Mouse (Mus musculus) right cerebral cortex, postnatal 4 days (tissue): ENCODE data around the gene Traf4.
"Not testable (repeated sequence)": the region's sequence is repeated elsewhere in the genome, so short reads cannot be mapped to it uniquely, and the experiment has no call there.

Source experiments
- DNase-seq: peaks from one replicate; pipeline ENCODE4 v3.0.0-alpha.2; 2022

Gene Traf4

DNA sequence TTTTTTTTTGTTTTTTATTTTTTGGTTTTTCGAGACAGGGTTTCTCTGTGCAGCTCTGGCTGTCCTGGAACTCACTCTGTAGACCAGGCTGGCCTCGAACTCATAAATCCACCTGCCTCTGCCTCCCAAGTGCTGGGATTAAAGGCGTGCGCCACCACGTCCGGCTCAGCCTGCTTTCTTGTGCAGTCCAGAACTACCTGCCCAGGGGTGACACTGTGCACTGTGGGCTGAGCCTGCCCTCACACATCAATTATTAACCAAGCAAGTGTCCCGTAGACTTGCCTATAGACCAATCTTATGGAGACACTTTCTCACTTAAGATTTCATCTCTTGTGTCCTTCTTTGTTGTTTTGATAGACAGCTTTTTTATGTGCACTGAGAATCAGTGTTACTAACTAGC lies 30.1 kb downstream of the Traf4 start:
- not testable (repeated sequence) for DNase-seq

DNA sequence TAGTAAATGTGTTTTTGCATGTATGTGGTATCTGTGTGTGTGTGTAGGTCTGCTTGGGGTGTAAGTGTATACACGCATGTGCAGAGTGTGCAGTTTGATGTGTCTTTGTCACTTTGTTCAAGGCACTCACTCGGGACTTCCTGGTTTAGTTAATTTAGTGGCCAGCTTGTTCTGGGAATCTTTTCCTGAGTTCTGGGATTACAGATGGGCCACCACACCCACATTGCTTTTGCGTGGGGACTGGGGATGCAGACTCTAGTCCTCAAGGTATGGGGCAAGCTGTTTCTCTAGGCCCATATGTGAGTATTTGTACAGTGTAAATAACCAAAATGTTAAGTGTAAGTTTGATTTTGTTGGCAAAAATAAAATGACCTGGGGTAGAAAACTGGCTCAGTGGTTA lies 31.0 kb downstream of the Traf4 start:
- DNase-seq: no peak

DNA sequence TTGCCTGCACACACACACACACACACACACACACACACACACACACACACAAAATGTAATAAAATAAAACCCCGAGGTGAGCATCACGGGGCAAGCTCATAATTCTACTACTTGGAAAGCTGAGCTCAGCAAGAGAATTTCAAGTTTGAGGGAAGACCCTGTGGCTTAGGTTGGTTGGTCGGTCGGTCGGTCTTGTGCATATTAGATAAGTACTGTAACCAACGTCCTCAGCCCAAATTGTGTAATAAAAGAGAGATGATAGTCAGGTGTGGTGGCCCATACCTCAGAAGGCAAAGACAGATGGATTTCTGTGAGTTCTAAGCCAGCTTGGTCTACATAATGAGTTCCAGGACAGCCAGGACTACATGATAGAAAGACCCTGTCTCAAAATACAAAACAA lies 31.5 kb downstream of the Traf4 start:
- DNase-seq: no peak

DNA sequence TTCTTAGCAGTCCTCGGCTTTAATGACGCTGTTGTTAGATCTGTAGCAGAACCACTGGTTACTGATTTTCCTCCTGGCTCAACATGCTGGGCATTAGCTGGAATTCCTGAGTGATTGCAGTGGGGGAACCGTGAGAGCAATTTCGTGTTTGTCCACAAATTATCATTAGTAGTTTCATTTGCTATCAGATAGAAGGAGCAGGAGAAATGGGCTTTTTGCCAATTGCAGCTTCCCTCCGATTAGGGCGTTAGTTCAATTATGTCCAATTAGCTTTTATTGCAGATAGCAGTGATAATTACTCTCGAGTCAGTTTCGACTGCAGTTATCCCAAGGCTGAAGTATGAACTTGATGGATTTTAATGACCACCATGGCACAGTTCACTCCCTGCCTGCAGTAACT lies 35.9 kb downstream of the Traf4 start:
- DNase-seq: no peak

DNA sequence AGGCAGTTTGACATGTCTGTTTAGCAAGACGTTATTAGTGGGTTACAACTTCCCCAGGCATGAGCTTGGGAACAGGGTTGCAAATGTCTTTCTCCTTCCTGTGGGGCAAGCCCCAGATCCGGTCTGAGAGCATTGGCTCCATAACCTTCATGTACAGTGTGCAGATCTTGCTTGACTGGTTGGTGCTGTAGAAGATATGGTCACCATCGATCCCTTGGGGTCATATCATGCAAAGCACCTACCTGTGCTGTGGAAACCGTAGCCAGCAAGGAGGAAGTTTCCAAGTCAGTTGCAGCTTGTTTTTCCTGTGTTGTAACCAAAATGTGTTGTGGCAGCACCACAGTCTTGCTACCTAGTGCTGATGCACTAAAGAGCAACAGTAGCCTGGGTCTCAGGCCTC lies 38.6 kb downstream of the Traf4 start:
- DNase-seq: no peak

DNA sequence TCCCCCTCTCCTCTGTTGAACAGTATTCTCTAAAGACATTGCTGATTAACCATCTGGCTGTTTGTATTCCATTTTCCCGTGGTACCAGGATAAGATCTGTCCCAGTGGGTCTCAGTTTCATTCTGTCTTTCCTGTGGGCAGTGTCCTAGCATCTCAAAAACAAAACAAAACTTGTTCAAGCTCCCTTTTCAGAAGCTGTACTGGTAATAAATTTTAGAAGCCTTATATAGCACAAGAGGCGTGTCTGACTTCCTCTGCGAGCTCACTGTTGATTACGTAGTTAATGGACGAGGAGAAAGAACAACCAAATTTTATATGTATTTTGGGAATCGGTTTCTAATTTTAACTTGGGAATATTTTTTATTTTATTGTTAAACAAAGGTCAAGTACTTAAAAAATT lies 39.7 kb downstream of the Traf4 start:
- no peak for DNase-seq

DNA sequence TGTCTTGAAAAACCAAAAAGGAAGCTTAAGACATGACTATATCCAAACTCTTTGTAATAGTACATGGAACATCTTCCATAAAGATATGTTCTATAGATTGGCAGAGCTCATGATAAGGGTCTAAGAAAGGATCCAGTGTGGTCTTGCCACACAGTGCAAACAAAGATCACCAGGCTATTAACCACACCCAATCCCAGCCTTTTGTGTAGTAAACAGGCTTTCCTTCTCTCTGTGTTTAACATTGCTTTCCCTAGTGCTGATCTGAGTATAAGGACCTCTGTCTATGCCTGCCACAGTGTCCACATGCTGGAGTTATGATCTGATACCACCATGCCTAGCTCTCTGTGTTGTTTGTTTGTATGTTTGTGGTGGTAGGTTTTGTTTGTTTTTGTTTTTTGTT lies 41.6 kb downstream of the Traf4 start:
- DNase-seq: no peak

DNA sequence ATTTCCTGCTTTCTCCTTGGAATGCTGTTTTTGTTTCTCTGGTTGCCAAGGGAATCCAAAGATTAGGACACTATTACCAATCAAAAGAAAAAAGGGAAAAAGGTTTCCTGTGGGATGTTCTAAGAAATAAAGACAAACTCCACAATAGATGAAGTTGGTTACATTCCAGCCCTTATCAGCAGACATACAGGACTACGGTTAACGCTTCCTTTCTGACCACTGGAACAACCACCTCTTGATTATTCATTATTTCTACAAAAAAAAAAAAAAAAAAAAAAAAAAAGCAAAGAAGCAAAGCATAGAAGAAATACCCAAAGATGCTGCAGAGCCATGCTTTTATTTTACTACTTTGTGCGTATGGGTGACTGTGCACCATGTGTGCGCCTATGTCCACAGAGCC lies 42.6 kb downstream of the Traf4 start:
- DNase-seq: no peak

DNA sequence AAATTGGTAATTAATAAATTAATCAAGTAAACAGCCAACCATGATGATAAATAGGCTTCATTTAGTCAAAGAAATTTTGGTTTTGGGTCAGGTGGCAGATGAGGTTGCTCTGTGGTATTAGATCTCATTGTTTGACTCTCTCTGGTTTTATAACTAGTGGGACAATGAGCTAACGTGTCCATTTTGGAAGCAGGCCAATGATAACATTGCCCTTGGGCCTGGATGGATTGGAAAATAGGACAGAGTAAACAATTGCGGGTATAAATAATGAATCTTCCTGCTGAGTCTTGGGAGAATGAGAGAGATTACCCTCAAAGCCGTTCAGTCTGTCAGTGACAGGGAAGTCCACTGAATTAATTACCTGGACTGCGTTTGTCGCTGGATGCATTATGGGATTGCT lies 44.2 kb downstream of the Traf4 start:
- no peak for DNase-seq

DNA sequence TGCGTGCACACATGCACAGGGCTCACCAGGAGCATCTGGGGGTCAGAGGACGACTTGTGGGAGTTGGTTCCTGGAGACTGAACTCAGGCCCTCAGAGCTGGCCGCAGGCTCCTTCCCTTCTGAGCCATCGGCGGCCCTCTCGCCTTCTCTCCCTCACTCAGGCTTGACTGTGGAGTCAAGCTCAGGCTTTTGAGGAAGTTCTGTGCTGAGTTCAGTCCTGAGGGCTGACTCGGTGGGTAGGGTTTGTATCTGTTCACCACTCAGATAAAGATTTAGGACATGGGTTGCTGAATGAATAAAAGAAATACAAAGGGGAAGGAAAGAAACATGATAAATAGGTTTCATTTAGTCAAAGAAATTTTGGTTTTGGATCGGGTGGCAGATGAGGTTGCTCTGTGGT lies 45.5 kb downstream of the Traf4 start:
- DNase-seq: no peak

DNA sequence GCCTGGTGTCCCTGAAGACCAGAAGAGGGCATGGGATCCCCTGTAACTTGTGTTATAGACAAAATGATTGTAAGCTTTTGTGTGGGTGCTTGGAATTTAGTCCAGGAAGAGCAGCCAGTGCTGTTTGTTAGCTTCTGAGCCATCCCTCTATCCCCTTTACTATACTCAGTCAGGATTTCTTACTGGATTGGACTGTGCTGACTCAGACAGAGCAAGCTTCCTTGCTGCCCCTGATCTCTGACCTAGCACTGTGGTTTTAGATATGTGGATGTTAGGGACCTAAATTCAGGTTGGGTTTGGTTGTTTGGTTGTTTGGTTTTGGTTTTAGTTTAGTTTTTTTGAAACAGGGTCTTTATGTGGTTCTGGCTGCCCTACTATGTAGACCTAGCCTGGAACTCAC lies 46.9 kb downstream of the Traf4 start:
- DNase-seq: no peak

DNA sequence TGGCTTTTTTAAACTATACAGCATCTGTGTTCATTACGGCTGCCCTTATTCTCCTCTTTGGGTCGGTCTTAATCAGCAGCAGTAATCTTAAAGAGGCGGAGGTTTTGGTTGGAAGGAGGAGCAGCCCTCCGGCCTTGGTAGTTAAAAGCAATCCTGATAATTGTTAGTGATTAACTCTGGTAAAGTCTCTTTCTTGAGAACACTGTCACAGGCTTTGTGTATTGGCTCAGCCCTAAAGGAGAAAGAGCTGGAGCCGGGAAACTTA lies 49.3 kb downstream of the Traf4 start:
- DNase-seq: no peak

DNA sequence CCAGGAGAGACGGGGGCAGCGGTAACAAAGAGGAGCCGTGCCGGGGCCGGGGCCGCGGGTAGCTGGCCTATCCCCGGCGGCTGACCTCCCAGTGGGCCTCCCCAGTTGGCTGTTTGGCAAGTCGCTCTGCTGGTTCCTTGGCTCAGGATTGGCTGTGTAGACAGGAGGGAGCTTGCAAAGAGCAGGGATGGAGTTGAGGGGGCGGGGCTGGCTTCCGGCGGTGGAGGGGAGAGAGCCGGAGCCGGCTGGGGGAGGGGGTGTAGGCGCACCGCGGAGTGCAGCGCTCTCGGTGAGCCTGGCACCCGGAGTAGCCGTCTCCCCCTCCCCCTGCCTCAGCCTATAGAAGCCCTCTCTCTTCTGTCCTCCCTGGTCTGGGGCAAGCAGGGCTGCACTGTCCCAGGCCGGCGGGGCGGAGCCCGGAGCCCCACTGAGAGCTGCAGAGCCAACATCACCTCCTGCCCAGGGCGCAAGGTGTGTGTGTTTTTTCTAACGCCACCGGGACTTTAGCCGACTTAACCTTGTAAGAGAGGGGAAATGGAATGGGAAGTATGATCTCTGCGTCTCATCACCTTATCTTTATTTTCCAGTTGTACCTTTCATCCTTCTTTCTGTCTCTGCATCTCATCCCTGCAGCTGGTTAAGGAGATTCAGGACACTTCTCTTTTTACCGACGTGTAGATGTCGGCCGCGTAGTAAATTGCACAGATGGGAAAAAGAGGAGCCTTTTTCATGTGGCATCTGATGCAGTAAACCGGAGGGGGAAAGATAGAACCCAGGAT lies 49.8 kb downstream of the Traf4 start:
- peak; percentile 93 for DNase-seq

DNA sequence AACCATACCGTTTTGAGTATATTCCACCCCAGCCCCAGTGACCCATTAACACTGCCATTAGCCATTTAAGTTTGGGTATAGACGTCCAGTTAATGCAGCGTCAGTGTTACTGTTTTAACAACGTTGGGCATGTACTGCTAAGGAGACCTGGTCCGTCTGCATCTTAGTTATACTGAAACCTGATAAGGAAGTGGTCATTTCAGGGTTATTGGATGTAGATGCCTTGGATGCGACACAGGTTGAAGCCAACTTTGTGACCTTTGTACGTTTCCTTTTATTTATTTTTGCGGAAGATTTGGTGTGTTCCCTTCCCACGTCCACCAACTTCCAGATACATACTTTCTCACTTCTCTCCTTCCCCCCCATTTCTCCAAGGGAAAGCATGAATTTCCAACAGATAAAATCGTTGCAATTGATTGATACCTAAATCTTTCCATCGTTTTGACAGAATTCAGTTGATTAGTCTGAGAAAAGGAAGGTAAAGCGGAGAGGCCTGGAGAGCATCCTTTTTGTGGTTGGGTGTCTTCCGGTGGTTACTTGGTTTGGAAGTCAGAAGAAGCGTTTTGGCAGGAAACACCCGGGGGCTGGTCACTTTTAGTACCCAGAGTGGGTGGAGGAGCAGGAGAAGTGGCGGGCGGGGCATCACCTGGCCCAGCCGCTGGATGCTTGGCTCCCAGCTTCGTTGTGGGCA lies 50.6 kb downstream of the Traf4 start:
- no peak for DNase-seq

DNA sequence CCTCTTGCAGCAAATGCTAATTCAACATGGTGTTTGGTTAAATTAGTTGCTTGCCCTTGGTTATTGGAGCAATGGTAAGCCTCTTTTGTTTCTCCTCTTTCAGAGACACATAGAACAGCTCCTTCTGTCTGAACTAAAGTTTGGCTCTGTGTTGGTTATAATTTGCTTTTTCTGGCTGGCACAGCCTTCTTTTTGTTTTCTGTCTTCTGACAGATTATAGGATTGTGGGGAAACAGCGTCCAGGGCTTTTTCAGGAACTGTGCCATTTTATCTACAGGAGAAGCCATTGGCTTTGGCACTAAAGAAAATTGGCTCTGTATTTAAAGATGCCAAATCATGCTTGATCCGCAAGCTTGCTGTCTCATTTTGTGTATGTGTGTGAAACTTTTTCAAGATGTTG lies 51.8 kb downstream of the Traf4 start:
- DNase-seq: no peak
